Mouse (Mus musculus): ENCODE data around the gene Atp8a2.
"Not testable (repeated sequence)": the region's sequence is repeated elsewhere in the genome, so short reads cannot be mapped to it uniquely, and the experiment has no call there.

Atp8a2 gene

GRCm38 (mm10) chr14:59843264-59843942 lies 353.6 kb downstream of the Atp8a2 start:
- DNase-seq (ENCODE audit: low spot score), result peak; percentile 47

- DNase-seq (ENCODE audit: low spot score), result peak; percentile 18
Measured at GRCm38 (mm10) chr14:59839951-59840720, 356.8 kb downstream of the Atp8a2 start.

- DNase-seq (ENCODE audit: low spot score), result not testable (repeated sequence)
Measured at GRCm38 (mm10) chr14:59838446-59839259, 358.3 kb downstream of the Atp8a2 start.

- DNase-seq (ENCODE audit: low spot score), result not testable (repeated sequence)
Measured at GRCm38 (mm10) chr14:59837691-59838241, 359.2 kb downstream of the Atp8a2 start.

GRCm38 (mm10) chr14:59836876-59837543 lies 360.0 kb downstream of the Atp8a2 start:
- no peak for DNase-seq (ENCODE audit: low spot score)

GRCm38 (mm10) chr14:59829580-59829979 lies 367.4 kb downstream of the Atp8a2 start:
- DNase-seq (ENCODE audit: low spot score), result no peak

- no peak for DNase-seq (ENCODE audit: low spot score)
Measured at GRCm38 (mm10) chr14:59827409-59827808, 369.6 kb downstream of the Atp8a2 start.

GRCm38 (mm10) chr14:59820115-59820419 lies 376.9 kb downstream of the Atp8a2 start:
- DNase-seq (ENCODE audit: low spot score), result no peak

- DNase-seq (ENCODE audit: low spot score), result no peak
Measured at GRCm38 (mm10) chr14:59819215-59820114, 377.5 kb downstream of the Atp8a2 start.

GRCm38 (mm10) chr14:59810316-59810715 lies 386.7 kb downstream of the Atp8a2 start:
- DNase-seq (ENCODE audit: low spot score), result not testable (repeated sequence)

GRCm38 (mm10) chr14:59809790-59810189 lies 387.2 kb downstream of the Atp8a2 start:
- DNase-seq (ENCODE audit: low spot score), result no peak

- DNase-seq (ENCODE audit: low spot score), result no peak
Measured at GRCm38 (mm10) chr14:59807528-59808300, 389.3 kb downstream of the Atp8a2 start.

GRCm38 (mm10) chr14:59806910-59807309 lies 390.1 kb downstream of the Atp8a2 start:
- DNase-seq (ENCODE audit: low spot score), result no peak

- DNase-seq (ENCODE audit: low spot score), result no peak
Measured at GRCm38 (mm10) chr14:59806159-59806558, 390.8 kb downstream of the Atp8a2 start.

GRCm38 (mm10) chr14:59805683-59806082 lies 391.3 kb downstream of the Atp8a2 start:
- DNase-seq (ENCODE audit: low spot score), result no peak

- no peak for DNase-seq (ENCODE audit: low spot score)
Measured at GRCm38 (mm10) chr14:59801961-59802599, 394.9 kb downstream of the Atp8a2 start.

GRCm38 (mm10) chr14:59799511-59799910 lies 397.5 kb downstream of the Atp8a2 start:
- DNase-seq (ENCODE audit: low spot score), result no peak

- DNase-seq (ENCODE audit: low spot score), result no peak
Measured at GRCm38 (mm10) chr14:59793841-59794240, 403.1 kb downstream of the Atp8a2 start.

Measured in yolk sac, embryonic 10.5 days (tissue).